Mouse (Mus musculus) embryonic stem cell, embryonic (primary cell): ENCODE measurements at regions not wholly inside any gene's neighbourhood (a gene's known extent, or its start where the extent isn't known, plus 50 kb on each side); places are given as distances from the start of the nearest gene placed in this dataset.

Source experiments
- CTCF ChIA-PET, 4 experiments: fragments of 300-600 bp in 2 of 4; fragments of 350-600 bp in 2 of 4; sonication (Branson Sonifier 250); formaldehyde crosslinking; loops; one replicate each; lab custom pipeline; 2022; ENCODE audit warnings: inconsistent platforms in 2 of 4; lab: Charles Lee
- POLR2A ChIA-PET, 4 experiments: fragments of 300-600 bp in 2 of 4; fragments of 350-600 bp in 2 of 4; sonication (Branson Sonifier 250); formaldehyde crosslinking; loops; one replicate each; lab custom pipeline; 2022; ENCODE audit warnings: antibody characterized with exemption in 4 of 4, inconsistent platforms in 1 of 4; lab: Charles Lee

GRCm38 (mm10) chr10:12174200-12174818, 694.9 kb downstream of the Utrn start:
- POLR2A ChIA-PET, result no interaction called here
- CTCF ChIA-PET, result no interaction called here

- ChIA-PET CTCF (interaction anchor here in 2 of 4 experiments (0.6 kb wide), 2 partner anchors 367 to 438 kb away, joined by 3 to 4 read pairs; no protein-coding TSS in a partner anchor), POLR2A (interaction anchor here in 1 of 4 experiments (0.6 kb wide), 1 partner anchor 326 kb away, joined by 5 read pairs; no protein-coding TSS in a partner anchor)
Measured at GRCm38 (mm10) chr10:12175141-12175540, 694.0 kb downstream of the Utrn start.

GRCm38 (mm10) chr10:12177482-12177881, 691.7 kb downstream of the Utrn start:
- POLR2A ChIA-PET, result no interaction called here
- CTCF ChIA-PET, result no interaction called here

GRCm38 (mm10) chr10:12180965-12181364, 688.2 kb downstream of the Utrn start:
- CTCF ChIA-PET, result no interaction called here
- POLR2A ChIA-PET, result no interaction called here

GRCm38 (mm10) chr10:12186918-12187639, 682.1 kb downstream of the Utrn start:
- ChIA-PET POLR2A (interaction anchor here in 1 of 4 experiments (0.5 kb wide), 1 partner anchor 742 kb away, joined by 5 read pairs; no protein-coding TSS in a partner anchor), CTCF (interaction anchor here in 1 of 4 experiments (0.5 kb wide), 1 partner anchor 426 kb away, joined by 6 read pairs; no protein-coding TSS in a partner anchor)

- CTCF ChIA-PET, result no interaction called here
- POLR2A ChIA-PET, result no interaction called here
Measured at GRCm38 (mm10) chr10:12187669-12188342, 681.4 kb downstream of the Utrn start.

GRCm38 (mm10) chr10:12190435-12190834, 678.7 kb downstream of the Utrn start:
- CTCF ChIA-PET, result no interaction called here
- POLR2A ChIA-PET, result no interaction called here

GRCm38 (mm10) chr10:12207301-12207700, 661.9 kb downstream of the Utrn start:
- POLR2A ChIA-PET, result interaction anchor here in 1 of 4 experiments (0.8 kb wide), 1 partner anchor 72 kb away, joined by 3 read pairs; no protein-coding TSS in a partner anchor
- CTCF ChIA-PET, result no interaction called here

GRCm38 (mm10) chr10:12210181-12210580, 659.0 kb downstream of the Utrn start:
- CTCF ChIA-PET, result interaction anchor here in 1 of 4 experiments (0.6 kb wide), 1 partner anchor 1055 kb away, joined by 3 read pairs; no protein-coding TSS in a partner anchor
- POLR2A ChIA-PET, result no interaction called here

- POLR2A ChIA-PET, result no interaction called here
- CTCF ChIA-PET, result interaction anchor here in 3 of 4 experiments (0.6 to 1.2 kb wide), 4 partner anchors 306 to 394 kb away, joined by 3 to 7 read pairs (median 4); no protein-coding TSS in a partner anchor
Measured at GRCm38 (mm10) chr10:12218879-12219278, 650.3 kb downstream of the Utrn start.

- CTCF ChIA-PET, result no interaction called here
- POLR2A ChIA-PET, result no interaction called here
Measured at GRCm38 (mm10) chr10:12234141-12234540, 635.0 kb downstream of the Utrn start.

GRCm38 (mm10) chr10:12248853-12249252, 620.3 kb downstream of the Utrn start:
- CTCF ChIA-PET, result interaction anchor here in 1 of 4 experiments (0.6 kb wide), 1 partner anchor 364 kb away, joined by 4 read pairs; no protein-coding TSS in a partner anchor
- POLR2A ChIA-PET, result no interaction called here

- CTCF ChIA-PET, result no interaction called here
- POLR2A ChIA-PET, result no interaction called here
Measured at GRCm38 (mm10) chr10:12253274-12253673, 615.9 kb downstream of the Utrn start.

- POLR2A ChIA-PET, result no interaction called here
- CTCF ChIA-PET, result no interaction called here
Measured at GRCm38 (mm10) chr10:12285679-12286078, 583.5 kb downstream of the Utrn start.

- ChIA-PET POLR2A (no interaction called here), CTCF (no interaction called here)
Measured at GRCm38 (mm10) chr10:12298887-12299286, 570.3 kb downstream of the Utrn start.

GRCm38 (mm10) chr10:12302396-12302795, 566.8 kb downstream of the Utrn start:
- CTCF ChIA-PET, result no interaction called here
- POLR2A ChIA-PET, result no interaction called here

GRCm38 (mm10) chr10:12320311-12320710, 548.9 kb downstream of the Utrn start:
- ChIA-PET CTCF (interaction anchor here in 1 of 4 experiments (0.5 kb wide), 1 partner anchor 704 kb away, joined by 3 read pairs; no protein-coding TSS in a partner anchor), POLR2A (interaction anchor here in 1 of 4 experiments (0.5 to 0.6 kb wide), 2 partner anchors 16 to 45 kb away, joined by 3 to 5 read pairs; no protein-coding TSS in a partner anchor)
